Mouse (Mus musculus) ovary, adult 10 weeks (tissue): Measurements from ENCODE around the gene Ercc2. TPM values are rescaled to one million over a fixed set of nuclear protein-coding genes. Genes with fewer than 3 reads are reported as not detected.

Experiments
- polyA plus RNA-seq: library from polyadenylated mRNA; stranded (reverse); fragments of 350-450 nt; fragmentation: Illumina TruSeq; extraction: RNeasy Lipid Tissue Mini Kit (QIAGEN cat#74804); gene quantifications from one replicate; pipeline ENCODE4 v1.2.3, GENCODE M21; 2014

The Ercc2 gene
- not detected for polyA plus RNA-seq

GRCm38 (mm10) chr7:19381377-19382165 is at the start of gene Ercc2:
Gene Ercc2, plus strand, starts transcription at chr7:19382010.

GRCm38 (mm10) chr7:19344237-19344847 is 37.5 kb upstream of the Ercc2 start, which contains the start of gene Ercc1:
Gene Ercc1, plus strand, starts transcription at chr7:19344778.

GRCm38 (mm10) chr7:19359299-19359891 is 22.4 kb upstream of the Ercc2 start, which contains the start of the genes Cd3eap and Ppp1r13l:
Gene Cd3eap, minus strand, starts transcription at chr7:19359483.
Gene Ppp1r13l, plus strand, starts transcription at chr7:19359749.

GRCm38 (mm10) chr7:19403731-19404296 is 22.0 kb downstream of the Ercc2 start, which contains the start of gene Klc3:
Gene Klc3, minus strand, starts transcription at chr7:19404104.

GRCm38 (mm10) chr7:19404476-19404875 is 22.7 kb downstream of the Ercc2 start, which contains the start of gene Ckm:
Gene Ckm, plus strand, starts transcription at chr7:19404776.

Other genes starting within 250 kb of the Ercc2 start
- gene Qpctl, start 232.7 kb upstream of the Ercc2 start, polyA plus RNA-seq: 9.1 TPM
- gene Snrpd2, start 232.3 kb upstream of the Ercc2 start, polyA plus RNA-seq: 1.4 TPM
- gene Gipr, start 215.9 kb upstream of the Ercc2 start, polyA plus RNA-seq: not detected
- gene Eml2, start 205.6 kb upstream of the Ercc2 start, polyA plus RNA-seq: not detected
- gene Gpr4, start 169.5 kb upstream of the Ercc2 start, polyA plus RNA-seq: 1.4 TPM
- gene Opa3, start 153.7 kb upstream of the Ercc2 start, polyA plus RNA-seq: 9.0 TPM
- gene Vasp, start 110.2 kb upstream of the Ercc2 start, polyA plus RNA-seq: 16.5 TPM
- not detected for gene Ppm1n, start 101.9 kb upstream of the Ercc2 start, polyA plus RNA-seq
- 0.94 TPM for gene Rtn2, start 99.4 kb upstream of the Ercc2 start, polyA plus RNA-seq
- 0.37 TPM for gene Fosb, start 72.0 kb upstream of the Ercc2 start, polyA plus RNA-seq
- gene Ercc1, start 37.2 kb upstream of the Ercc2 start, polyA plus RNA-seq: not detected
- 1.6 TPM for gene Cd3eap, start 22.5 kb upstream of the Ercc2 start, polyA plus RNA-seq
- not detected for gene Ppp1r13l, start 22.3 kb upstream of the Ercc2 start, polyA plus RNA-seq
- not detected for gene Klc3, start 22.1 kb downstream of the Ercc2 start, polyA plus RNA-seq
- not detected for gene Ckm, start 22.8 kb downstream of the Ercc2 start, polyA plus RNA-seq
- gene Mark4, start 76.8 kb downstream of the Ercc2 start, polyA plus RNA-seq: 1.1 TPM
- 0.20 TPM for gene Exoc3l2, start 81.3 kb downstream of the Ercc2 start, polyA plus RNA-seq
- 3.2 TPM for gene Bloc1s3, start 126.4 kb downstream of the Ercc2 start, polyA plus RNA-seq
- not detected for gene Trappc6a, start 126.4 kb downstream of the Ercc2 start, polyA plus RNA-seq
- gene Nkpd1, start 135.8 kb downstream of the Ercc2 start, polyA plus RNA-seq: not detected
- 0.37 TPM for gene Ppp1r37, start 181.1 kb downstream of the Ercc2 start, polyA plus RNA-seq
- gene Zfp296, start 195.3 kb downstream of the Ercc2 start, polyA plus RNA-seq: not detected
- 16.3 TPM for gene Gemin7, start 195.6 kb downstream of the Ercc2 start, polyA plus RNA-seq
- 1.6 TPM for gene Clasrp, start 222.5 kb downstream of the Ercc2 start, polyA plus RNA-seq
- 0.66 TPM for gene Relb, start 247.4 kb downstream of the Ercc2 start, polyA plus RNA-seq